Mouse (Mus musculus) midbrain, embryonic 11.5 days (tissue): ENCODE measurements around the gene Edf1. TPM values are rescaled to one million over a fixed set of nuclear protein-coding genes. Genes with fewer than 3 reads are reported as not detected.

Experiments used
- ATAC-seq: fragments of 200-750 bp; cut with Nextera tagmentation; 2 replicates; pipeline ENCODE4 v1.8.0; 2017; ENCODE audit warnings: moderate TSS enrichment, moderate library complexity; ENCODE audit not compliant: low FRiP score
- DNase-seq: peaks from one replicate; pipeline ENCODE4 v3.0.0; 2015; ENCODE audit warnings: low spot score; ENCODE audit errors: missing footprints
- H3K27ac ChIP-seq: fragments of 300-500 bp; sonication (generic); 2 replicates; pipeline ENCODE4 v1.5.1; 2014; ENCODE audit warnings: low read depth, low read length
- H3K27me3 ChIP-seq: fragments of 300-500 bp; sonication (generic); 2 replicates; pipeline ENCODE4 v1.6.1; 2014; ENCODE audit warnings: mild to moderate bottlenecking, low read length, moderate library complexity, mixed read lengths; ENCODE audit not compliant: control insufficient read depth, insufficient read depth
- H3K36me3 ChIP-seq: fragments of 300-500 bp; sonication (generic); 2 replicates; pipeline ENCODE4 v1.6.1; 2014; ENCODE audit warnings: mild to moderate bottlenecking, low read length, moderate library complexity, mixed read lengths; ENCODE audit not compliant: control insufficient read depth, insufficient read depth
- H3K4me1 ChIP-seq: fragments of 300-500 bp; sonication (generic); 2 replicates; pipeline ENCODE4 v1.6.1; 2014; ENCODE audit warnings: low read length; ENCODE audit not compliant: control insufficient read depth, insufficient read depth
- H3K4me2 ChIP-seq: fragments of 300-500 bp; sonication (generic); 2 replicates; pipeline ENCODE4 v1.6.1; 2014; ENCODE audit warnings: mild to moderate bottlenecking, moderate library complexity
- H3K4me3 ChIP-seq: fragments of 300-500 bp; sonication (generic); 2 replicates; pipeline ENCODE4 v1.5.1; 2014; ENCODE audit warnings: low read depth, low read length
- H3K9ac ChIP-seq: fragments of 300-500 bp; sonication (generic); 2 replicates; pipeline ENCODE4 v1.6.1; 2014; ENCODE audit warnings: low read length
- H3K9me3 ChIP-seq: fragments of 300-500 bp; sonication (generic); 2 replicates; pipeline ENCODE4 v1.6.1; 2016; ENCODE audit warnings: low read length; ENCODE audit not compliant: control insufficient read depth
- WGBS: fragments of 180-500 bp; shearing (Covaris S2); extraction: QIAGEN DNeasy Blood & Tissue Kit; methylation state at CpG from one replicate; pipeline ENCODE4 v1.1.7; 2014; 5-methylcytosine and 5-hydroxymethylcytosine counted together
- polyA plus RNA-seq: library from polyadenylated mRNA; unstranded; fragments of >200 nt; fragmentation: Nextera tagmentation; extraction: Ambion mirVana; gene quantifications from 2 replicates; pipeline ENCODE4 v1.2.1, GENCODE M21; 2014

The Edf1 gene
- polyA plus RNA-seq, 1 experiment from 2014 or later: 385 TPM

GRCm38 (mm10) chr2:25578796-25579736 is 21.4 kb downstream of the Edf1 start:
- H3K4me2 ChIP-seq: no peak overlapping the region
- H3K9me3 ChIP-seq: no peaks in the 10 kb centered on the region
- ATAC-seq (no peak), DNase-seq (peak; percentile 95)
- WGBS: 6% methylated on average over 77 of the region's 77 CpGs
- peaks cover 24% of the 10 kb centered on the region for H3K4me1 ChIP-seq
- H3K4me3 ChIP-seq: 0 out of 2 replicates have a peak overlapping the region, but pooled peaks have one; percentile 0
- H3K27ac ChIP-seq: no peak overlapping the region
- 0 out of 2 replicates have a peak, but pooled peaks cover under 1% of the 10 kb centered on the region for H3K36me3 ChIP-seq
- peaks cover 57% of the 10 kb centered on the region for H3K27me3 ChIP-seq
- H3K9ac ChIP-seq: no peak overlapping the region

- H3K4me1 ChIP-seq: peaks cover 24% of the 10 kb centered on the region
- no peaks in the 10 kb centered on the region for H3K9me3 ChIP-seq
- peaks cover 2% of the 10 kb centered on the region; the same call in 1 of the 2 replicates for H3K36me3 ChIP-seq
- H3K9ac ChIP-seq: no peak overlapping the region
- H3K4me2 ChIP-seq: no peak overlapping the region
- H3K27ac ChIP-seq: no peak overlapping the region
- DNase-seq: peak; percentile 88
- H3K27me3 ChIP-seq: peaks cover 57% of the 10 kb centered on the region
- 7% methylated on average over 27 of the region's 27 CpGs for WGBS
- H3K4me3 ChIP-seq: 0 out of 2 replicates have a peak overlapping the region, but pooled peaks have one; percentile 0
- no peak for ATAC-seq
Measured at GRCm38 (mm10) chr2:25579737-25580460, 22.3 kb downstream of the Edf1 start.

GRCm38 (mm10) chr2:25580621-25581101 is 23.0 kb downstream of the Edf1 start:
- ATAC-seq (no peak), DNase-seq (no peak)
- WGBS: 51% methylated on average over 6 of the region's 6 CpGs
- H3K9me3 ChIP-seq: no peaks in the 10 kb centered on the region
- H3K27ac ChIP-seq: no peak overlapping the region
- H3K4me1 ChIP-seq: peaks cover 20% of the 10 kb centered on the region
- H3K4me3 ChIP-seq: no peak overlapping the region
- no peak overlapping the region for H3K9ac ChIP-seq
- no peak overlapping the region for H3K4me2 ChIP-seq
- H3K36me3 ChIP-seq: peaks cover 4% of the 10 kb centered on the region
- H3K27me3 ChIP-seq: peaks cover 57% of the 10 kb centered on the region

GRCm38 (mm10) chr2:25581294-25581864 is 23.7 kb downstream of the Edf1 start, which contains the start of gene Ajm1:
Gene Ajm1, minus strand, starts transcription at chr2:25581757.
- peak within 1 kb of the TSS; percentile 24 for H3K4me3 ChIP-seq
- peaks cover 18% of the 10 kb centered on the region for H3K4me1 ChIP-seq
- H3K9ac ChIP-seq: peak within 1 kb of the TSS; percentile 27; the same call in 1 of the 2 replicates
- peaks cover 6% of the 10 kb centered on the region for H3K36me3 ChIP-seq
- peak; percentile 72 for ATAC-seq
- no peaks in the 10 kb centered on the region for H3K9me3 ChIP-seq
- DNase-seq: peak; percentile 95
- 8% methylated on average over 19 of the region's 19 CpGs for WGBS
- H3K27me3 ChIP-seq: peaks cover 51% of the 10 kb centered on the region
- H3K27ac ChIP-seq: peak within 1 kb of the TSS; percentile 7; the same call in 1 of the 2 replicates
- H3K4me2 ChIP-seq: peak within 1 kb of the TSS; percentile 52

- no peak for ATAC-seq
- Histone ChIP-seq H3K27ac (peak overlapping the region; percentile 7; the same call in 1 of the 2 replicates), H3K36me3 (peaks cover 6% of the 10 kb centered on the region), H3K27me3 (peaks cover 45% of the 10 kb centered on the region), H3K9me3 (no peaks in the 10 kb centered on the region), H3K4me3 (no peak overlapping the region), H3K4me1 (peaks cover 18% of the 10 kb centered on the region), H3K9ac (no peak overlapping the region; the same call in 1 of the 2 replicates), H3K4me2 (no peak overlapping the region)
- 40% methylated on average over 6 of the region's 6 CpGs for WGBS
- DNase-seq: no peak
Measured at GRCm38 (mm10) chr2:25581901-25582301, 24.3 kb downstream of the Edf1 start.

GRCm38 (mm10) chr2:25582466-25583119 is 24.9 kb downstream of the Edf1 start:
- WGBS: 65% methylated on average over 12 of the region's 12 CpGs
- Histone ChIP-seq H3K27ac (no peak overlapping the region), H3K9me3 (no peaks in the 10 kb centered on the region), H3K4me2 (no peak overlapping the region), H3K36me3 (peaks cover 6% of the 10 kb centered on the region), H3K4me3 (no peak overlapping the region), H3K4me1 (peaks cover 13% of the 10 kb centered on the region), H3K27me3 (peaks cover 38% of the 10 kb centered on the region), H3K9ac (no peak overlapping the region)
- DNase-seq (no peak), ATAC-seq (no peak)

GRCm38 (mm10) chr2:25583120-25583481 is 25.5 kb downstream of the Edf1 start:
- H3K4me1 ChIP-seq: peaks cover 10% of the 10 kb centered on the region; the same call in 1 of the 2 replicates
- H3K27me3 ChIP-seq: peaks cover 33% of the 10 kb centered on the region
- H3K9me3 ChIP-seq: no peaks in the 10 kb centered on the region
- no peak overlapping the region for H3K4me3 ChIP-seq
- ATAC-seq (no peak), DNase-seq (no peak)
- no peak overlapping the region for H3K9ac ChIP-seq
- H3K36me3 ChIP-seq: peaks cover 6% of the 10 kb centered on the region
- no peak overlapping the region for H3K4me2 ChIP-seq
- no peak overlapping the region for H3K27ac ChIP-seq
- WGBS: 88% methylated on average over 6 of the region's 6 CpGs

- Histone ChIP-seq H3K27me3 (peaks cover 29% of the 10 kb centered on the region), H3K4me3 (no peak overlapping the region), H3K36me3 (peaks cover 6% of the 10 kb centered on the region), H3K27ac (no peak overlapping the region), H3K9me3 (no peaks in the 10 kb centered on the region), H3K9ac (no peak overlapping the region), H3K4me2 (no peak overlapping the region), H3K4me1 (peaks cover 10% of the 10 kb centered on the region; the same call in 1 of the 2 replicates)
- ATAC-seq (no peak), DNase-seq (no peak)
- 79% methylated on average over 4 of the region's 4 CpGs for WGBS
Measured at GRCm38 (mm10) chr2:25583571-25583970, 25.9 kb downstream of the Edf1 start.
